Mouse (Mus musculus) lung, embryonic 15.5 days (tissue): Measurements from ENCODE around the gene Acad10. TPM values are rescaled to one million over a fixed set of nuclear protein-coding genes. Genes with fewer than 3 reads are reported as not detected.
"Not testable (repeated sequence)": the region's sequence is repeated elsewhere in the genome, so short reads cannot be mapped to it uniquely, and the experiment has no call there.

ENCODE experiments used
- ATAC-seq: fragments of 200-750 bp; cut with Nextera tagmentation; 2 replicates; pipeline ENCODE4 v1.8.0; 2017; ENCODE audit warnings: moderate number of reproducible peaks, borderline replicate concordance; ENCODE audit not compliant: low FRiP score, low TSS enrichment; ENCODE audit errors: extremely low read depth
- H3K27ac ChIP-seq: fragments of 300-500 bp; sonication (generic); 2 replicates; pipeline ENCODE4 v1.5.1; 2015; ENCODE audit warnings: moderate library complexity, mild to moderate bottlenecking, inconsistent platforms
- H3K27me3 ChIP-seq: fragments of 300-500 bp; sonication (generic); 2 replicates; pipeline ENCODE4 v1.6.1; 2015; ENCODE audit warnings: inconsistent platforms
- H3K36me3 ChIP-seq: fragments of 300-500 bp; sonication (generic); 2 replicates; pipeline ENCODE4 v1.6.1; 2015; ENCODE audit warnings: inconsistent platforms
- H3K4me1 ChIP-seq: fragments of 300-500 bp; sonication (generic); 2 replicates; pipeline ENCODE4 v1.6.1; 2015; ENCODE audit warnings: inconsistent platforms
- H3K4me2 ChIP-seq: fragments of 300-500 bp; sonication (generic); 2 replicates; pipeline ENCODE4 v1.6.1; 2015; ENCODE audit warnings: inconsistent platforms, mild to moderate bottlenecking, moderate library complexity
- H3K4me3 ChIP-seq: fragments of 300-500 bp; sonication (generic); 2 replicates; pipeline ENCODE4 v1.5.1; 2015; ENCODE audit warnings: mild to moderate bottlenecking, inconsistent platforms
- H3K9ac ChIP-seq: fragments of 300-500 bp; sonication (generic); 2 replicates; pipeline ENCODE4 v1.6.1; 2015; ENCODE audit warnings: inconsistent platforms
- H3K9me3 ChIP-seq: fragments of 300-500 bp; sonication (generic); 2 replicates; pipeline ENCODE4 v1.6.1; 2016; ENCODE audit warnings: inconsistent platforms
- WGBS: fragments of 180-500 bp; shearing (Covaris S2); methylation state at CpG from one replicate; pipeline ENCODE4 v1.1.7; 2015; 5-methylcytosine and 5-hydroxymethylcytosine counted together
- polyA plus RNA-seq: library from polyadenylated mRNA; unstranded; fragments of >200 nt; fragmentation: Nextera tagmentation; extraction: Ambion mirVana; gene quantifications from 2 replicates; pipeline ENCODE4 v1.2.1, GENCODE M21; 2015

Gene Acad10
- polyA plus RNA-seq, 1 experiment from 2014 or later, result 2.8 TPM

GRCm38 (mm10) chr5:121614921-121615320 is 45.4 kb downstream of the Acad10 start:
- not testable (repeated sequence) for H3K36me3 ChIP-seq, H3K4me2 ChIP-seq, H3K9me3 ChIP-seq, H3K27me3 ChIP-seq, H3K9ac ChIP-seq, ATAC-seq, H3K4me1 ChIP-seq, H3K4me3 ChIP-seq, H3K27ac ChIP-seq
- 78% methylated on average over 3 of the region's 3 CpGs for WGBS

GRCm38 (mm10) chr5:121612036-121612435 is 48.3 kb downstream of the Acad10 start:
- 82% methylated on average over 6 of the region's 6 CpGs for WGBS
- no peak overlapping the region for H3K4me2 ChIP-seq
- no peak overlapping the region for H3K27ac ChIP-seq
- H3K36me3 ChIP-seq, result no peaks in the 10 kb centered on the region
- H3K4me1 ChIP-seq, result no peaks in the 10 kb centered on the region
- H3K27me3 ChIP-seq, result no peaks in the 10 kb centered on the region
- H3K9me3 ChIP-seq, result no peaks in the 10 kb centered on the region
- no peak overlapping the region for H3K9ac ChIP-seq
- ATAC-seq, result no peak
- no peak overlapping the region for H3K4me3 ChIP-seq

- H3K9me3 ChIP-seq, H3K27me3 ChIP-seq, H3K4me3 ChIP-seq, H3K9ac ChIP-seq, ATAC-seq, H3K27ac ChIP-seq, H3K4me1 ChIP-seq, H3K36me3 ChIP-seq, H3K4me2 ChIP-seq: not testable (repeated sequence)
- WGBS, result 47% methylated on average over 8 of the region's 8 CpGs
Observed at GRCm38 (mm10) chr5:121609556-121610135, 50.7 kb downstream of the Acad10 start.

GRCm38 (mm10) chr5:121606151-121606550 is 54.2 kb downstream of the Acad10 start:
- WGBS, result 0% methylated on average over 2 of the region's 2 CpGs

GRCm38 (mm10) chr5:121603815-121604214 is 56.5 kb downstream of the Acad10 start:
- not testable (repeated sequence) for H3K4me2 ChIP-seq, H3K4me3 ChIP-seq, H3K9ac ChIP-seq, H3K27ac ChIP-seq, H3K27me3 ChIP-seq, H3K9me3 ChIP-seq, H3K36me3 ChIP-seq, ATAC-seq, H3K4me1 ChIP-seq
- WGBS, result 79% methylated on average over 1 of the region's 1 CpGs

More at GRCm38 (mm10) chr5:121606151-121606550, 54.2 kb downstream of the Acad10 start:
- Histone ChIP-seq H3K4me3 (no peak overlapping the region), H3K27ac (no peak overlapping the region), H3K4me2 (no peak overlapping the region), H3K9me3 (no peaks in the 10 kb centered on the region), H3K36me3 (no peaks in the 10 kb centered on the region), H3K9ac (no peak overlapping the region), H3K4me1 (no peaks in the 10 kb centered on the region), H3K27me3 (no peaks in the 10 kb centered on the region)
- ATAC-seq, result no peak

- 0 out of 2 replicates have a peak overlapping the region, but pooled peaks have one; percentile 29 for H3K27ac ChIP-seq
- no peak overlapping the region for H3K4me3 ChIP-seq
- no peak overlapping the region; the same call in 1 of the 2 replicates for H3K4me2 ChIP-seq
- H3K27me3 ChIP-seq, result no peaks in the 10 kb centered on the region
- no peaks in the 10 kb centered on the region for H3K9me3 ChIP-seq
- no peaks in the 10 kb centered on the region for H3K36me3 ChIP-seq
- peak; percentile 52; the same call in 1 of the 2 replicates for ATAC-seq
- no peaks in the 10 kb centered on the region for H3K4me1 ChIP-seq
- 25% methylated on average over 9 of the region's 9 CpGs for WGBS
- no peak overlapping the region for H3K9ac ChIP-seq
Observed at GRCm38 (mm10) chr5:121601547-121602299, 58.6 kb downstream of the Acad10 start.

- Histone ChIP-seq H3K4me2 (no peak overlapping the region), H3K9ac (no peak overlapping the region), H3K36me3 (no peaks in the 10 kb centered on the region), H3K4me1 (peaks cover 4% of the 10 kb centered on the region), H3K27ac (0 out of 2 replicates have a peak overlapping the region, but pooled peaks have one; percentile 35), H3K9me3 (no peaks in the 10 kb centered on the region), H3K4me3 (no peak overlapping the region), H3K27me3 (no peaks in the 10 kb centered on the region)
- peak; percentile 28; the same call in 1 of the 2 replicates for ATAC-seq
- WGBS, result 70% methylated on average over 13 of the region's 13 CpGs
Observed at GRCm38 (mm10) chr5:121598871-121599610, 61.3 kb downstream of the Acad10 start.

- no peak for ATAC-seq
- WGBS, result 76% methylated on average over 7 of the region's 7 CpGs
Observed at GRCm38 (mm10) chr5:121597991-121598537, 62.2 kb downstream of the Acad10 start.

GRCm38 (mm10) chr5:121597332-121597731 is 63.0 kb downstream of the Acad10 start:
- 60% methylated on average over 4 of the region's 4 CpGs for WGBS
- peaks cover 17% of the 10 kb centered on the region for H3K4me1 ChIP-seq
- no peaks in the 10 kb centered on the region for H3K27me3 ChIP-seq
- H3K36me3 ChIP-seq, result no peaks in the 10 kb centered on the region
- H3K4me2 ChIP-seq, result no peak overlapping the region
- no peak for ATAC-seq
- H3K9ac ChIP-seq, result no peak overlapping the region
- H3K9me3 ChIP-seq, result no peaks in the 10 kb centered on the region
- H3K27ac ChIP-seq, result no peak overlapping the region
- no peak overlapping the region for H3K4me3 ChIP-seq

More at GRCm38 (mm10) chr5:121597991-121598537, 62.2 kb downstream of the Acad10 start:
- H3K4me3 ChIP-seq, result no peak overlapping the region
- H3K4me1 ChIP-seq, result peaks cover 10% of the 10 kb centered on the region
- H3K9ac ChIP-seq, result no peak overlapping the region
- no peaks in the 10 kb centered on the region for H3K27me3 ChIP-seq
- no peak overlapping the region for H3K27ac ChIP-seq
- no peak overlapping the region for H3K4me2 ChIP-seq
- no peaks in the 10 kb centered on the region for H3K36me3 ChIP-seq
- no peaks in the 10 kb centered on the region for H3K9me3 ChIP-seq

GRCm38 (mm10) chr5:121596226-121596625 is 64.1 kb downstream of the Acad10 start:
- Histone ChIP-seq H3K36me3 (no peaks in the 10 kb centered on the region), H3K9me3 (no peaks in the 10 kb centered on the region), H3K27me3 (no peaks in the 10 kb centered on the region), H3K4me3 (no peak overlapping the region), H3K27ac (no peak overlapping the region), H3K4me2 (no peak overlapping the region), H3K4me1 (peaks cover 28% of the 10 kb centered on the region), H3K9ac (no peak overlapping the region)
- 60% methylated on average over 6 of the region's 6 CpGs for WGBS
- no peak for ATAC-seq

GRCm38 (mm10) chr5:121595758-121596157 is 64.6 kb downstream of the Acad10 start:
- H3K4me1 ChIP-seq, result peaks cover 31% of the 10 kb centered on the region
- no peak overlapping the region for H3K4me2 ChIP-seq
- no peaks in the 10 kb centered on the region for H3K27me3 ChIP-seq
- H3K9me3 ChIP-seq, result no peaks in the 10 kb centered on the region
- H3K4me3 ChIP-seq, result no peak overlapping the region
- no peaks in the 10 kb centered on the region for H3K36me3 ChIP-seq
- no peak overlapping the region for H3K27ac ChIP-seq
- ATAC-seq, result no peak
- no peak overlapping the region for H3K9ac ChIP-seq
- WGBS, result 70% methylated on average over 6 of the region's 6 CpGs
